Mouse (Mus musculus): ENCODE measurements around the gene Rrp1b. TPM values are rescaled to one million over a fixed set of nuclear protein-coding genes. Genes with fewer than 3 reads are reported as not detected.
"Not testable (repeated sequence)": the region's sequence is repeated elsewhere in the genome, so short reads cannot be mapped to it uniquely, and the experiment has no call there.

The Rrp1b gene
- polyA plus RNA-seq, 1 experiment from 2014 or later = 51.7 TPM

- not testable (repeated sequence) for H3K9me3 ChIP-seq (replicated peaks); H3K9ac ChIP-seq; H3K27me3 ChIP-seq (replicated peaks); H3K27ac ChIP-seq; H3K4me2 ChIP-seq; ATAC-seq; H3K4me3 ChIP-seq
- WGBS (ENCODE audit: insufficient replicate concordance) = 60% methylated on average over 8 of the region's 8 CpGs
- Histone ChIP-seq H3K4me1 (peaks cover 12% of the 10 kb centered on the region), H3K36me3 (peaks cover 28% of the 10 kb centered on the region)
Observed at GRCm38 (mm10) chr17:32064762-32065161, 28.9 kb downstream of the Rrp1b start.

DNA sequence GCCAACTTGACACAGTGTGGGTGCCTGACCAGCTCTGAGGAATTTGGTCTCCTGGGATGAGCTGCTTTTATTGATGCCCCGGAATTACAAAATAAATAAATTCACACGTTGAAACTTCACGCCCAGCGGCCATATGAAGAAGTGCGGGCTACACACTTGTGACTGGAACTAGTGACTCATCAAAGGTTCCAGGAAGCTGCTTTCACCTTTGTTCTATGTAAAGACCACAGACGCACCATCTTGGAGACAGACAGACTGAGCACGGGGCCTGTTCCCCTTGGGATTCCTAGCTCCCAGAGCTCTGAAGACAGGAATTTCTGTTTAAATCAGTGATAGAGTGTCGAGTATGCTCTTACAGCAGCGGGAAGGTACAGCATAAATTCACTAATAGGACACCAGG, 31.6 kb downstream of the Rrp1b start:
- H3K4me3 ChIP-seq = no peak overlapping the region
- 60% methylated on average over 9 of the region's 9 CpGs for WGBS (ENCODE audit: insufficient replicate concordance)
- no peak overlapping the region for H3K27ac ChIP-seq
- no peak overlapping the region for H3K4me2 ChIP-seq
- ATAC-seq = no peak
- no peaks in the 10 kb centered on the region for H3K9me3 ChIP-seq (replicated peaks)
- no peaks in the 10 kb centered on the region for H3K27me3 ChIP-seq (replicated peaks)
- H3K36me3 ChIP-seq = 0 out of 2 replicates have a peak, but pooled peaks cover 4% of the 10 kb centered on the region
- peaks cover 12% of the 10 kb centered on the region for H3K4me1 ChIP-seq
- no peak overlapping the region for H3K9ac ChIP-seq

- H3K27ac ChIP-seq = no peak overlapping the region
- no peak overlapping the region for H3K4me2 ChIP-seq
- H3K4me3 ChIP-seq = no peak overlapping the region
- no peak overlapping the region for H3K9ac ChIP-seq
- peaks cover 16% of the 10 kb centered on the region for H3K4me1 ChIP-seq
- 56% methylated on average over 11 of the region's 11 CpGs for WGBS (ENCODE audit: insufficient replicate concordance)
- ATAC-seq = no peak
- no peaks in the 10 kb centered on the region for H3K27me3 ChIP-seq (replicated peaks)
- H3K36me3 ChIP-seq = no peaks in the 10 kb centered on the region
- no peaks in the 10 kb centered on the region for H3K9me3 ChIP-seq (replicated peaks)
Observed at GRCm38 (mm10) chr17:32068381-32068780, 32.5 kb downstream of the Rrp1b start.

- Histone ChIP-seq H3K9me3 (replicated peaks) (no peaks in the 10 kb centered on the region), H3K4me3 (no peak overlapping the region), H3K27ac (no peak overlapping the region), H3K9ac (0 out of 2 replicates have a peak overlapping the region, but pooled peaks have one; percentile 24), H3K36me3 (no peaks in the 10 kb centered on the region), H3K4me2 (no peak overlapping the region), H3K4me1 (peaks cover 21% of the 10 kb centered on the region), H3K27me3 (replicated peaks) (no peaks in the 10 kb centered on the region)
- ATAC-seq = peak; percentile 47
- WGBS (ENCODE audit: insufficient replicate concordance) = 53% methylated on average over 2 of the region's 2 CpGs
Observed at GRCm38 (mm10) chr17:32068810-32069209, 32.9 kb downstream of the Rrp1b start.

- Histone ChIP-seq H3K27me3 (replicated peaks) (peaks cover 8% of the 10 kb centered on the region), H3K36me3 (no peaks in the 10 kb centered on the region), H3K27ac (no peak overlapping the region), H3K4me2 (no peak overlapping the region), H3K9ac (no peak overlapping the region), H3K4me1 (peaks cover 39% of the 10 kb centered on the region), H3K9me3 (replicated peaks) (no peaks in the 10 kb centered on the region), H3K4me3 (no peak overlapping the region)
- WGBS (ENCODE audit: insufficient replicate concordance) = 5% methylated on average over 2 of the region's 2 CpGs
- peak; percentile 46; the same call in 1 of the 2 replicates for ATAC-seq
Observed at GRCm38 (mm10) chr17:32073359-32073758, 37.5 kb downstream of the Rrp1b start.

DNA sequence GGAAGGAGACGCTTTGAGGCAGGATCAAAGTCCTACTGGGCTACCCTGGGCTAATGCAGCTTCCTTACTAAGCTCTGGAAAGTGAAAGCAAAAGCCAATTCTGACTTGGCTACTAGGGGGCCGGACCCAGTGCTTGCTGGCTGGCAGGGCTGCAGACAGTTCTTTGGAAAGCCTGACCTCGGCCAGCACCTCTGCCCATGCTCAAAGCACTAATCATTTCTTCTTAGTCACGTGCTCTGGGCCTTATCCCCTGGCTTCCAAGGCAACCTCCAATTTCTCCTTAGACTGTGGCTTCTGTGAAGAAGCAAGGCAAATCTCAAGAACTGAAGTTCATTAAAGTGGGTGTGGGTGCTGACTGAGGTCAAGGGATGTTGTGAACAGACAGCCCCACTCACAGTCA, 38.8 kb downstream of the Rrp1b start:
- H3K9ac ChIP-seq = no peak overlapping the region
- peak overlapping the region; percentile 31 for H3K4me2 ChIP-seq
- H3K27me3 ChIP-seq (replicated peaks) = peaks cover 20% of the 10 kb centered on the region
- peaks cover 29% of the 10 kb centered on the region for H3K4me1 ChIP-seq
- no peaks in the 10 kb centered on the region for H3K36me3 ChIP-seq
- no peaks in the 10 kb centered on the region for H3K9me3 ChIP-seq (replicated peaks)
- H3K27ac ChIP-seq = no peak overlapping the region
- WGBS (ENCODE audit: insufficient replicate concordance) = 44% methylated on average over 4 of the region's 4 CpGs
- no peak for ATAC-seq
- H3K4me3 ChIP-seq = no peak overlapping the region

DNA sequence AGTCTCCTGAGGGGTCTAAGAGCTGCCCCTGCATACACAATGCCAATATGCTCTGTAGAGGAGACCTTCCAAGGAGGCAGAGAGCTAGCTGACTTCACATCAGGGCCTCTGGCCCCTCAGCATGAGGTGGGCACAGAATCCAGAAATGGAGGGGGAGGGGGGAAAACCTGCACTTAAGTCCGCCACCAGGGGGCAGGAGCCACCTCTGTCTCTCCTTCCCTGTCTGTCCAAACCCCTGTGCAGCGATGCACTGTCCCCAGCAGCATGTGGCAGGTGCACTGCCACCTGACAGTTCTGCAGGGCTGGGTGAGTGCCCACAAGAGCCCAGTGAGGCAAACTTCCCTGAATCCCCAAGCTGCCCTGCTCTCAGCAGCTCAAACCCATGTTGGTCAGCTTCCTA, 39.3 kb downstream of the Rrp1b start:
- Histone ChIP-seq H3K27me3 (replicated peaks) (peaks cover 24% of the 10 kb centered on the region), H3K27ac (no peak overlapping the region), H3K4me2 (no peak overlapping the region), H3K36me3 (no peaks in the 10 kb centered on the region), H3K4me3 (no peak overlapping the region), H3K9me3 (replicated peaks) (no peaks in the 10 kb centered on the region), H3K9ac (no peak overlapping the region), H3K4me1 (peaks cover 29% of the 10 kb centered on the region)
- peak; percentile 46; the same call in 1 of the 2 replicates for ATAC-seq
- 11% methylated on average over 2 of the region's 2 CpGs for WGBS (ENCODE audit: insufficient replicate concordance)

- no peak overlapping the region for H3K4me3 ChIP-seq
- no peak overlapping the region for H3K4me2 ChIP-seq
- H3K9me3 ChIP-seq (replicated peaks) = no peaks in the 10 kb centered on the region
- WGBS (ENCODE audit: insufficient replicate concordance) = 84% methylated on average over 2 of the region's 2 CpGs
- H3K4me1 ChIP-seq = peaks cover 14% of the 10 kb centered on the region
- H3K9ac ChIP-seq = no peak overlapping the region
- H3K36me3 ChIP-seq = no peaks in the 10 kb centered on the region
- H3K27ac ChIP-seq = no peak overlapping the region
- no peak for ATAC-seq
- peaks cover 20% of the 10 kb centered on the region; the same call in 1 of the 2 replicates for H3K27me3 ChIP-seq (replicated peaks)
Observed at GRCm38 (mm10) chr17:32083351-32083750, 47.5 kb downstream of the Rrp1b start.

GRCm38 (mm10) chr17:32087069-32087468, 51.2 kb downstream of the Rrp1b start:
- Histone ChIP-seq H3K9ac (no peak overlapping the region), H3K27ac (no peak overlapping the region), H3K9me3 (replicated peaks) (no peaks in the 10 kb centered on the region), H3K4me3 (no peak overlapping the region), H3K4me2 (peak overlapping the region; percentile 13; the same call in 1 of the 2 replicates), H3K4me1 (peaks cover 40% of the 10 kb centered on the region), H3K36me3 (no peaks in the 10 kb centered on the region), H3K27me3 (replicated peaks) (0 out of 2 replicates have a peak, but pooled peaks cover 4% of the 10 kb centered on the region)
- ATAC-seq = no peak
- 84% methylated on average over 2 of the region's 2 CpGs for WGBS (ENCODE audit: insufficient replicate concordance)

DNA sequence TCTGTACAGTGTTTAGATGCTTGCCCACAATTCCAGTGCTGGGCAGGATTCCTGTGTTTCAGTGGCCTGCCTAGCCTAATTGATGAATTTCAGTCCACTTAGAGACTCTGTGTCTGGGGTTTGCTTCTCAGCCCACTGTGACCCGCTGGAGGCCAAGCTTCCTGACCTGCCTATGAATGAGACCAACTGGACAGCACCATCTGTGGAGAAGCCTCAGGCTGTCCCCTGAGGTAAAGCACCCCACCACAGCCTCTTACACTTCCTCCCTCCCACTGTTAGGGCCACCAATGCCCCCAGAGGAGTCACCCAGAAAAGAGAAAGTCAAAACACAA, 55.1 kb downstream of the Rrp1b start:
- H3K27ac ChIP-seq = peak overlapping the region; percentile 98
- 11% methylated on average over 1 of the region's 1 CpGs for WGBS (ENCODE audit: insufficient replicate concordance)
- peak overlapping the region; percentile 52 for H3K4me3 ChIP-seq
- no peaks in the 10 kb centered on the region for H3K27me3 ChIP-seq (replicated peaks)
- H3K9ac ChIP-seq = peak overlapping the region; percentile 73
- H3K9me3 ChIP-seq (replicated peaks) = no peaks in the 10 kb centered on the region
- H3K4me1 ChIP-seq = peaks cover 59% of the 10 kb centered on the region
- ATAC-seq = peak; percentile 8
- H3K4me2 ChIP-seq = peak overlapping the region; percentile 73
- no peaks in the 10 kb centered on the region for H3K36me3 ChIP-seq

- H3K27me3 ChIP-seq (replicated peaks); H3K9me3 ChIP-seq (replicated peaks); H3K36me3 ChIP-seq: not testable (repeated sequence)
- H3K9ac ChIP-seq = peak overlapping the region; percentile 73
- H3K4me2 ChIP-seq = peak overlapping the region; percentile 73
- 7% methylated on average over 16 of the region's 16 CpGs for WGBS (ENCODE audit: insufficient replicate concordance)
- peak; percentile 94 for ATAC-seq
- peaks cover 59% of the 10 kb centered on the region for H3K4me1 ChIP-seq
- H3K27ac ChIP-seq = peak overlapping the region; percentile 98
- peak overlapping the region; percentile 52 for H3K4me3 ChIP-seq
Observed at GRCm38 (mm10) chr17:32091364-32092240, 55.7 kb downstream of the Rrp1b start.

- peak overlapping the region; percentile 33; the same call in 1 of the 2 replicates for H3K4me3 ChIP-seq
- H3K27me3 ChIP-seq (replicated peaks) = no peaks in the 10 kb centered on the region
- peak overlapping the region; percentile 73 for H3K4me2 ChIP-seq
- no peaks in the 10 kb centered on the region for H3K9me3 ChIP-seq (replicated peaks)
- H3K9ac ChIP-seq = peak overlapping the region; percentile 73
- peak; percentile 85 for ATAC-seq
- 57% methylated on average over 1 of the region's 1 CpGs for WGBS (ENCODE audit: insufficient replicate concordance)
- peaks cover 54% of the 10 kb centered on the region for H3K4me1 ChIP-seq
- peak overlapping the region; percentile 98 for H3K27ac ChIP-seq
- H3K36me3 ChIP-seq = no peaks in the 10 kb centered on the region
Observed at GRCm38 (mm10) chr17:32092241-32092619, 56.3 kb downstream of the Rrp1b start.
